Mouse (Mus musculus) limb, embryonic 14.5 days (tissue): Measurements from ENCODE around the gene Pan3. TPM values are rescaled to one million over a fixed set of nuclear protein-coding genes. Genes with fewer than 3 reads are reported as not detected.

ENCODE experiments used
- ATAC-seq: fragments of 200-750 bp; cut with Nextera tagmentation; 2 replicates; pipeline ENCODE4 v1.8.0; 2017; ENCODE audit warnings: low read depth, moderate number of reproducible peaks, moderate TSS enrichment; ENCODE audit not compliant: low FRiP score
- DNase-seq: peaks from one replicate; pipeline ENCODE4 v3.0.0-alpha.2; 2015; ENCODE audit warnings: low spot score
- H3K27ac ChIP-seq: fragments of 300-500 bp; sonication (generic); replicated peaks from 2 replicates; pipeline ENCODE4 v1.5.1; 2014; ENCODE audit warnings: low read depth, mild to moderate bottlenecking, low read length, moderate library complexity, mixed read lengths
- H3K27me3 ChIP-seq: fragments of 300-500 bp; sonication (generic); 2 replicates; pipeline ENCODE4 v1.6.1; 2014; ENCODE audit warnings: low read length, mixed read lengths; ENCODE audit not compliant: control insufficient read depth, insufficient read depth
- H3K36me3 ChIP-seq: fragments of 300-500 bp; sonication (generic); 2 replicates; pipeline ENCODE4 v1.6.1; 2014; ENCODE audit warnings: mild to moderate bottlenecking, low read length, moderate library complexity, mixed read lengths; ENCODE audit not compliant: control insufficient read depth, insufficient read depth
- H3K4me1 ChIP-seq: fragments of 300-500 bp; sonication (generic); 2 replicates; pipeline ENCODE4 v1.6.1; 2014; ENCODE audit warnings: antibody characterized with exemption, low read length, mixed read lengths; ENCODE audit not compliant: control insufficient read depth, insufficient read depth
- H3K4me2 ChIP-seq: fragments of 300-500 bp; sonication (generic); replicated peaks from 2 replicates; pipeline ENCODE4 v1.6.1; 2014; ENCODE audit warnings: low read depth, mild to moderate bottlenecking, low read length, moderate library complexity; ENCODE audit not compliant: severe bottlenecking
- H3K4me3 ChIP-seq: fragments of 300-500 bp; sonication (generic); replicated peaks from 2 replicates; pipeline ENCODE4 v1.5.1; 2014; ENCODE audit warnings: low read length
- H3K9ac ChIP-seq: fragments of 300-500 bp; sonication (generic); 2 replicates; pipeline ENCODE4 v1.6.1; 2014; ENCODE audit warnings: mild to moderate bottlenecking, low read depth, low read length, moderate library complexity; ENCODE audit not compliant: severe bottlenecking
- H3K9me3 ChIP-seq: fragments of 300-500 bp; sonication (generic); 2 replicates; pipeline ENCODE4 v1.6.1; 2016; ENCODE audit warnings: low read length; ENCODE audit not compliant: control insufficient read depth
- POLR2A ChIP-seq: fragments of 200-500 bp; IDR thresholded peaks from 2 replicates; pipeline ENCODE4 v1.8.0; 2012; ENCODE audit warnings: inconsistent platforms, mild to moderate bottlenecking, moderate library complexity, borderline replicate concordance; ENCODE audit not compliant: insufficient read depth, insufficient read length; ENCODE audit errors: extremely low read depth
- WGBS: fragments of 180-500 bp; shearing (Covaris S2); extraction: QIAGEN DNeasy Blood & Tissue Kit; methylation state at CpG from one replicate; pipeline ENCODE4 v1.1.7; 2014; 5-methylcytosine and 5-hydroxymethylcytosine counted together
- polyA plus RNA-seq, 2 experiments: library from polyadenylated mRNA; depleted of rRNA in 1 of 2; stranded (reverse) in 1 of 2; unstranded in 1 of 2; fragments of >200 nt; fragmentation: Nextera tagmentation in 1 of 2; extraction: Ambion mirVana in 1 of 2; gene quantifications; 2 replicates each; pipeline versions ENCODE4 v1.2.1 to v1.2.3; 2012 to 2014

Gene Pan3
- polyA plus RNA-seq (2012; rRNA removed) = 46.7 and 48.0 TPM in 2 replicates
- polyA plus RNA-seq (2014; fragmentation: Nextera tagmentation; extraction: Ambion mirVana) = 60.7 and 74.5 TPM in 2 replicates

- Histone ChIP-seq H3K4me2 (peak within 1 kb of the TSS; percentile 75), H3K9me3 (no peaks in the 10 kb centered on the region), H3K27ac (peak within 1 kb of the TSS; percentile 97), H3K4me1 (peaks cover 16% of the 10 kb centered on the region; the same call in 1 of the 2 replicates), H3K27me3 (no peaks in the 10 kb centered on the region), H3K9ac (peak within 1 kb of the TSS; percentile 97), H3K4me3 (peak within 1 kb of the TSS; percentile 99), H3K36me3 (no peaks in the 10 kb centered on the region)
- ATAC-seq = peak; percentile 88
- DNase-seq = peak; percentile 86
- peak; percentile 79; the same call in 1 of the 2 replicates for TF ChIP-seq POLR2A
- whole genome bisulfite sequencing = under 1% methylated on average over 37 of the region's 51 CpGs
Observed at GRCm38 (mm10) chr5:147429535-147430305, at the start of gene Pan3. Gene Pan3 (plus strand): TSS chr5:147430161.

GRCm38 (mm10) chr5:147381396-147381795 is 48.6 kb upstream of the Pan3 start:
- Histone ChIP-seq H3K9ac (no peak overlapping the region), H3K4me3 (no peak overlapping the region), H3K9me3 (no peaks in the 10 kb centered on the region), H3K4me1 (no peaks in the 10 kb centered on the region), H3K36me3 (no peaks in the 10 kb centered on the region), H3K4me2 (no peak overlapping the region), H3K27ac (no peak overlapping the region), H3K27me3 (no peaks in the 10 kb centered on the region)
- WGBS = 79% methylated on average over 10 of the region's 10 CpGs
- TF ChIP-seq POLR2A = no peak
- ATAC-seq (no peak), DNase-seq (no peak)

GRCm38 (mm10) chr5:147386865-147387264 is 43.1 kb upstream of the Pan3 start:
- no peaks in the 10 kb centered on the region for H3K27me3 ChIP-seq
- TF ChIP-seq POLR2A = no peak
- H3K4me1 ChIP-seq = no peaks in the 10 kb centered on the region
- no peak overlapping the region for H3K9ac ChIP-seq
- DNase-seq (no peak), ATAC-seq (no peak)
- no peak overlapping the region for H3K27ac ChIP-seq
- no peak overlapping the region for H3K4me3 ChIP-seq
- no peaks in the 10 kb centered on the region for H3K36me3 ChIP-seq
- WGBS = 82% methylated on average over 13 of the region's 13 CpGs
- H3K9me3 ChIP-seq = no peaks in the 10 kb centered on the region
- no peak overlapping the region for H3K4me2 ChIP-seq

- ATAC-seq (no peak), DNase-seq (no peak)
- Histone ChIP-seq H3K27me3 (no peaks in the 10 kb centered on the region), H3K27ac (no peak overlapping the region), H3K9me3 (no peaks in the 10 kb centered on the region), H3K4me1 (no peaks in the 10 kb centered on the region), H3K9ac (no peak overlapping the region), H3K4me2 (no peak overlapping the region), H3K4me3 (no peak overlapping the region), H3K36me3 (no peaks in the 10 kb centered on the region)
- WGBS = 77% methylated on average over 9 of the region's 9 CpGs
- no peak for TF ChIP-seq POLR2A
Observed at GRCm38 (mm10) chr5:147388376-147389008, 41.5 kb upstream of the Pan3 start.

GRCm38 (mm10) chr5:147389052-147389451 is 40.9 kb upstream of the Pan3 start:
- Histone ChIP-seq H3K4me1 (no peaks in the 10 kb centered on the region), H3K9me3 (no peaks in the 10 kb centered on the region), H3K9ac (no peak overlapping the region), H3K27ac (no peak overlapping the region), H3K4me2 (no peak overlapping the region), H3K27me3 (no peaks in the 10 kb centered on the region), H3K36me3 (no peaks in the 10 kb centered on the region), H3K4me3 (no peak overlapping the region)
- no peak for TF ChIP-seq POLR2A
- 83% methylated on average over 5 of the region's 5 CpGs for WGBS
- DNase-seq (no peak), ATAC-seq (no peak)
